Mouse (Mus musculus) embryonic facial prominence, embryonic 11.5 days (tissue): ENCODE results near the gene Ctnna2. TPM values are rescaled to one million over a fixed set of nuclear protein-coding genes. Genes with fewer than 3 reads are reported as not detected.

Source experiments
- ATAC-seq: fragments of 200-750 bp; cut with Nextera tagmentation; replicated peaks from 2 replicates; pipeline ENCODE4 v1.8.0; 2017; ENCODE audit warnings: low read depth; ENCODE audit not compliant: insufficient number of reproducible peaks, low FRiP score, low TSS enrichment
- DNase-seq: peaks from one replicate; pipeline ENCODE4 v3.0.0-alpha.2; 2015; ENCODE audit warnings: low spot score
- H3K27ac ChIP-seq: fragments of 300-500 bp; sonication (generic); replicated peaks from 2 replicates; pipeline ENCODE4 v1.5.1; 2014; ENCODE audit warnings: mild to moderate bottlenecking, low read depth, low read length, control low read depth
- H3K27me3 ChIP-seq: fragments of 300-500 bp; sonication (generic); 2 replicates; pipeline ENCODE4 v1.6.1; 2014; ENCODE audit warnings: mild to moderate bottlenecking, low read length, moderate library complexity, mixed read lengths; ENCODE audit not compliant: control insufficient read depth, insufficient read depth
- H3K36me3 ChIP-seq: fragments of 300-500 bp; sonication (generic); replicated peaks from 2 replicates; pipeline ENCODE4 v1.6.1; 2014; ENCODE audit warnings: low read depth, mild to moderate bottlenecking, low read length, moderate library complexity, mixed read lengths; ENCODE audit not compliant: control insufficient read depth, insufficient read depth
- H3K4me1 ChIP-seq: fragments of 300-500 bp; sonication (generic); 2 replicates; pipeline ENCODE4 v1.6.1; 2014; ENCODE audit warnings: low read length, mixed read lengths; ENCODE audit not compliant: control insufficient read depth, insufficient read depth
- H3K4me2 ChIP-seq: fragments of 300-500 bp; sonication (generic); 2 replicates; pipeline ENCODE4 v1.6.1; 2014; ENCODE audit warnings: low read depth, mild to moderate bottlenecking, control low read depth, low read length, moderate library complexity
- H3K4me3 ChIP-seq: fragments of 300-500 bp; sonication (generic); 2 replicates; pipeline ENCODE4 v1.5.1; 2014; ENCODE audit warnings: low read depth, low read length, control low read depth
- H3K9ac ChIP-seq: fragments of 300-500 bp; sonication (generic); replicated peaks from 2 replicates; pipeline ENCODE4 v1.6.1; 2014; ENCODE audit warnings: mild to moderate bottlenecking, control low read depth, low read length
- H3K9me3 ChIP-seq: fragments of 300-500 bp; sonication (generic); replicated peaks from 2 replicates; pipeline ENCODE4 v1.6.1; 2016; ENCODE audit warnings: mild to moderate bottlenecking, low read length, inconsistent platforms, mixed read lengths; ENCODE audit not compliant: control insufficient read depth
- WGBS: fragments of 180-500 bp; shearing (Covaris S2); extraction: QIAGEN DNeasy Blood & Tissue Kit; methylation state at CpG from one replicate; pipeline ENCODE4 v1.1.7; 2014; 5-methylcytosine and 5-hydroxymethylcytosine counted together
- polyA plus RNA-seq: library from polyadenylated mRNA; unstranded; fragments of >200 nt; fragmentation: Nextera tagmentation; extraction: Ambion mirVana; gene quantifications from 2 replicates; pipeline ENCODE4 v1.2.1, GENCODE M21; 2014

The Ctnna2 gene
- polyA plus RNA-seq, 1 experiment from 2014 or later = 13.7 TPM

- Histone ChIP-seq H3K27ac (no peak overlapping the region), H3K4me2 (no peak overlapping the region), H3K9me3 (no peaks in the 10 kb centered on the region), H3K4me3 (no peak overlapping the region), H3K36me3 (no peaks in the 10 kb centered on the region), H3K9ac (no peak overlapping the region), H3K27me3 (no peaks in the 10 kb centered on the region), H3K4me1 (no peaks in the 10 kb centered on the region)
- DNase-seq (no peak), ATAC-seq (no peak)
- WGBS = 10% methylated on average over 5 of the region's 5 CpGs
These were observed 467.7 kb downstream of the Ctnna2 start for GRCm38 (mm10) chr6:77511805-77512204.

GRCm38 (mm10) chr6:77491721-77492120 is 487.8 kb downstream of the Ctnna2 start:
- ATAC-seq (no peak), DNase-seq (no peak)
- Histone ChIP-seq H3K9me3 (no peaks in the 10 kb centered on the region), H3K4me1 (no peaks in the 10 kb centered on the region), H3K36me3 (no peaks in the 10 kb centered on the region), H3K27me3 (no peaks in the 10 kb centered on the region), H3K27ac (no peak overlapping the region), H3K9ac (no peak overlapping the region), H3K4me2 (no peak overlapping the region), H3K4me3 (no peak overlapping the region)
- 90% methylated on average over 5 of the region's 5 CpGs for WGBS

GRCm38 (mm10) chr6:77486658-77487057 is 492.8 kb downstream of the Ctnna2 start:
- H3K4me3 ChIP-seq = no peak overlapping the region
- no peaks in the 10 kb centered on the region for H3K27me3 ChIP-seq
- no peaks in the 10 kb centered on the region for H3K36me3 ChIP-seq
- H3K9ac ChIP-seq = no peak overlapping the region
- DNase-seq = no peak
- 85% methylated on average over 3 of the region's 3 CpGs for WGBS
- H3K27ac ChIP-seq = no peak overlapping the region
- no peaks in the 10 kb centered on the region for H3K4me1 ChIP-seq
- H3K4me2 ChIP-seq = no peak overlapping the region
- ATAC-seq = no peak
- no peaks in the 10 kb centered on the region for H3K9me3 ChIP-seq

- Histone ChIP-seq H3K27me3 (no peaks in the 10 kb centered on the region), H3K4me2 (no peak overlapping the region), H3K27ac (no peak overlapping the region), H3K4me1 (no peaks in the 10 kb centered on the region), H3K4me3 (no peak overlapping the region), H3K9ac (no peak overlapping the region), H3K36me3 (no peaks in the 10 kb centered on the region), H3K9me3 (no peaks in the 10 kb centered on the region)
- no peak for DNase-seq
- 87% methylated on average over 3 of the region's 3 CpGs for WGBS
- no peak for ATAC-seq
These were observed 497.4 kb downstream of the Ctnna2 start for GRCm38 (mm10) chr6:77482081-77482480.

- Histone ChIP-seq H3K9me3 (no peaks in the 10 kb centered on the region), H3K4me1 (no peaks in the 10 kb centered on the region), H3K4me2 (no peak overlapping the region), H3K9ac (no peak overlapping the region), H3K4me3 (no peak overlapping the region), H3K27ac (no peak overlapping the region), H3K27me3 (no peaks in the 10 kb centered on the region), H3K36me3 (no peaks in the 10 kb centered on the region)
- WGBS = 55% methylated on average over 1 of the region's 1 CpGs
- no peak for ATAC-seq
- DNase-seq = no peak
These were observed 504.1 kb downstream of the Ctnna2 start for GRCm38 (mm10) chr6:77475354-77475753.

GRCm38 (mm10) chr6:77473256-77473655 is 506.2 kb downstream of the Ctnna2 start:
- DNase-seq = no peak

GRCm38 (mm10) chr6:77468058-77468457 is 511.4 kb downstream of the Ctnna2 start:
- H3K36me3 ChIP-seq = no peaks in the 10 kb centered on the region
- H3K27ac ChIP-seq = no peak overlapping the region
- DNase-seq = peak; percentile 12
- no peak overlapping the region for H3K9ac ChIP-seq
- H3K4me2 ChIP-seq = no peak overlapping the region
- no peak for ATAC-seq
- H3K27me3 ChIP-seq = no peaks in the 10 kb centered on the region
- 56% methylated on average over 3 of the region's 3 CpGs for WGBS
- no peak overlapping the region for H3K4me3 ChIP-seq
- H3K4me1 ChIP-seq = no peaks in the 10 kb centered on the region
- no peaks in the 10 kb centered on the region for H3K9me3 ChIP-seq

More at GRCm38 (mm10) chr6:77473256-77473655, 506.2 kb downstream of the Ctnna2 start:
- H3K36me3 ChIP-seq = no peaks in the 10 kb centered on the region
- H3K9me3 ChIP-seq = no peaks in the 10 kb centered on the region
- no peak overlapping the region for H3K4me2 ChIP-seq
- no peak overlapping the region for H3K27ac ChIP-seq
- no peaks in the 10 kb centered on the region for H3K4me1 ChIP-seq
- no peak overlapping the region for H3K4me3 ChIP-seq
- H3K9ac ChIP-seq = no peak overlapping the region
- H3K27me3 ChIP-seq = no peaks in the 10 kb centered on the region
- WGBS = 87% methylated on average over 7 of the region's 7 CpGs
- ATAC-seq = no peak

GRCm38 (mm10) chr6:77462737-77463136 is 516.8 kb downstream of the Ctnna2 start:
- Histone ChIP-seq H3K36me3 (no peaks in the 10 kb centered on the region), H3K27me3 (no peaks in the 10 kb centered on the region), H3K27ac (no peak overlapping the region), H3K9ac (no peak overlapping the region), H3K9me3 (no peaks in the 10 kb centered on the region), H3K4me1 (no peaks in the 10 kb centered on the region), H3K4me3 (no peak overlapping the region), H3K4me2 (no peak overlapping the region)
- ATAC-seq = no peak
- 43% methylated on average over 1 of the region's 1 CpGs for WGBS
- no peak for DNase-seq
